Mouse (Mus musculus): Measurements from ENCODE around the gene BC035044. TPM values are rescaled to one million over a fixed set of nuclear protein-coding genes. Genes with fewer than 3 reads are reported as not detected.
A peak's percentile ranks its signal among the peaks of the same experiment; 100 is the strongest.
"Not testable (repeated sequence)": the region's sequence is repeated elsewhere in the genome, so short reads cannot be mapped to it uniquely, and the experiment has no call there.

Gene BC035044
- polyA plus RNA-seq, 1 experiment from 2014 or later, result 0.59 TPM

- Histone ChIP-seq H3K4me3 (ENCODE audit: low read depth, low read length) (peak overlapping the region; percentile 61), H3K9ac (ENCODE audit: low read length) (peak overlapping the region; percentile 67), H3K4me2 (replicated peaks; ENCODE audit: low read depth) (peak overlapping the region; percentile 48), H3K27ac (replicated peaks) (peak overlapping the region; percentile 92)
- DNase-seq (ENCODE audit: low spot score) (peak; percentile 94), ATAC-seq (ENCODE audit: low FRiP score, low TSS enrichment) (peak; percentile 78)
- peak; percentile 82 for TF ChIP-seq CTCF (IDR thresholded peaks at IDR 0.05; ENCODE audit: low read depth)
- H3K36me3 ChIP-seq (ENCODE audit: control insufficient read depth, insufficient read depth, low read length); H3K9me3 ChIP-seq (ENCODE audit: control insufficient read depth, low read length); H3K4me1 ChIP-seq (replicated peaks; ENCODE audit: control insufficient read depth, insufficient read depth); H3K27me3 ChIP-seq (ENCODE audit: control insufficient read depth, insufficient read depth, low read length): not testable (repeated sequence)
- under 1% methylated on average over 46 of the region's 49 CpGs for WGBS
Observed at GRCm38 (mm10) chr6:128799144-128799895, 91.6 kb downstream of the BC035044 start.

Small RNAs within 50 kb of the gene (microRNA-seq; reads per million reads assigned to microRNA genes)
- gene Gm27336, result not detected

Other genes starting within 250 kb of the BC035044 start
- gene Clec2h, start 228.7 kb downstream of the BC035044 start, polyA plus RNA-seq (2015; fragmentation: Nextera tagmentation; extraction: Ambion mirVana), result 0.12 and 0.17 TPM in 2 replicates
- gene Klrb1, start 168.1 kb downstream of the BC035044 start, polyA plus RNA-seq (2015; fragmentation: Nextera tagmentation; extraction: Ambion mirVana), result not detected in 2 replicates
- gene Klrb1c, start 101.9 kb downstream of the BC035044 start, polyA plus RNA-seq (2015; fragmentation: Nextera tagmentation; extraction: Ambion mirVana), result 0.07 and 0.18 TPM in 2 replicates
- not detected in 2 replicates for gene Gm44511, start 64.8 kb downstream of the BC035044 start, polyA plus RNA-seq (2015; fragmentation: Nextera tagmentation; extraction: Ambion mirVana)
- gene Klrb1b, start 64.8 kb downstream of the BC035044 start, polyA plus RNA-seq (2015; fragmentation: Nextera tagmentation; extraction: Ambion mirVana), result 0.16 and 0.19 TPM in 2 replicates
- 0.06 and 0.17 TPM in 2 replicates for gene Clec2i, start 3.5 kb downstream of the BC035044 start, polyA plus RNA-seq (2015; fragmentation: Nextera tagmentation; extraction: Ambion mirVana)
- 3.6 and 3.8 TPM in 2 replicates for gene Clec2g, start 43.3 kb upstream of the BC035044 start, polyA plus RNA-seq (2015; fragmentation: Nextera tagmentation; extraction: Ambion mirVana)
- 0.16 and 0.18 TPM in 2 replicates for gene Klrb1f, start 154.8 kb upstream of the BC035044 start, polyA plus RNA-seq (2015; fragmentation: Nextera tagmentation; extraction: Ambion mirVana)
- 0.07 TPM in 1 of 2 replicates, not detected in the other for gene Clec2e, start 209.8 kb upstream of the BC035044 start, polyA plus RNA-seq (2015; fragmentation: Nextera tagmentation; extraction: Ambion mirVana)

All from stomach, postnatal 0 days (tissue).